Comparison of ENCODE assay signal across 15 mouse cellular contexts in the genomic region with DNA sequence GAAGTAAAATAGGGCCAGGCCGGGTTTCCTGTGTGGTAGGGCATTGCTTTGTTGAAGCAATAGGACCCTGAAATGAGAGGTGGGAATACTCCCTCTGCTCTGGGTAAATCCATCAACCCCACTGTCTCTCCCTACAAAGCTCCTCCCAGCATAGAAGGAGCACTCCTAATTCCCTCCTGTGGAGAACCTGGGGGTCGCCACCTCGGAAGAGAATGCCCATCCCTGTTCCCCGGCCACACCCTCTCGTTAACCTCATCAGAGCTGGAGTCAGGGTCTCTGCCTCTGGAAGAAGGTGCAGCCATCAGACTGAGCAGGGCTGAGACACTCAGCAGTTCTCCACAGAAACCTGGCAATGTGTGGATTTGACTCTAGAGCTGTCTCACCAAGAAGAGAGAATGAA.
"Had no signal": no experiment of that assay in that cellular context is flagged by ENCODE, and none has a peak within 500 bp of the region (broad histone marks: within the 10 kb centered on the region; RNA-seq: fewer than 3 reads in every experiment).

No protein-coding gene starts in this region.

- DNase-seq: heart, postnatal 10 days; heart, postnatal 14 days; heart, postnatal 36 days; heart, postnatal 4 days; kidney, adult 11 months; kidney, adult 18-20 months; kidney, adult 2 months; kidney, adult 9 months; kidney, postnatal 10 days; kidney, postnatal 14 days; kidney, postnatal 25 days; kidney, postnatal 36 days; kidney, postnatal 4 days; layer of hippocampus, adult 9-11 months; layer of hippocampus, postnatal 36 days had no signal
